Mouse (Mus musculus) thymus, adult 18-20 months (tissue): ENCODE measurements around the gene Irf8.

Source experiments
- DNase-seq, 2 experiments: peaks; one replicate each; pipeline ENCODE4 v3.0.0; 2022; ENCODE audit warnings: mixed read lengths in 2 of 2

The Irf8 gene

GRCm38 (mm10) chr8:120751226-120752081 lies 15.3 kb downstream of the Irf8 start:
- DNase-seq: peak; percentile 58 to 75

GRCm38 (mm10) chr8:120752082-120752452 lies 15.9 kb downstream of the Irf8 start:
- peak in 1 of 2 experiments; percentile 57 for DNase-seq

- no peak for DNase-seq
These were observed 17.3 kb downstream of the Irf8 start for GRCm38 (mm10) chr8:120753476-120753875.

- no peak for DNase-seq
These were observed 19.4 kb downstream of the Irf8 start for GRCm38 (mm10) chr8:120755306-120756297.

- DNase-seq: no peak
These were observed 21.8 kb downstream of the Irf8 start for GRCm38 (mm10) chr8:120758005-120758404.

GRCm38 (mm10) chr8:120759847-120760246 lies 23.7 kb downstream of the Irf8 start:
- DNase-seq: no peak

- no peak for DNase-seq
These were observed 24.4 kb downstream of the Irf8 start for GRCm38 (mm10) chr8:120760341-120761215.

- DNase-seq: no peak
These were observed 27.1 kb downstream of the Irf8 start for GRCm38 (mm10) chr8:120763267-120763666.

- no peak for DNase-seq
These were observed 28.5 kb downstream of the Irf8 start for GRCm38 (mm10) chr8:120764638-120765037.

- no peak for DNase-seq
These were observed 30.5 kb downstream of the Irf8 start for GRCm38 (mm10) chr8:120766622-120767021.

GRCm38 (mm10) chr8:120768454-120769218 lies 32.5 kb downstream of the Irf8 start:
- DNase-seq: no peak

GRCm38 (mm10) chr8:120777184-120777583 lies 41.0 kb downstream of the Irf8 start:
- no peak for DNase-seq

- DNase-seq: no peak
These were observed 41.6 kb downstream of the Irf8 start for GRCm38 (mm10) chr8:120777732-120778131.

GRCm38 (mm10) chr8:120779106-120779505 lies 42.9 kb downstream of the Irf8 start:
- DNase-seq: no peak

GRCm38 (mm10) chr8:120783781-120784180 lies 47.6 kb downstream of the Irf8 start:
- no peak for DNase-seq

GRCm38 (mm10) chr8:120786753-120787152 lies 50.6 kb downstream of the Irf8 start:
- no peak for DNase-seq

- no peak for DNase-seq
These were observed 51.5 kb downstream of the Irf8 start for GRCm38 (mm10) chr8:120787631-120788030.

GRCm38 (mm10) chr8:120792710-120793109 lies 56.6 kb downstream of the Irf8 start:
- DNase-seq: no peak

- DNase-seq: peak; percentile 57 to 64
These were observed 59.9 kb downstream of the Irf8 start for GRCm38 (mm10) chr8:120795944-120796635.

GRCm38 (mm10) chr8:120797019-120797727 lies 61.0 kb downstream of the Irf8 start:
- no peak for DNase-seq
